Mouse (Mus musculus) v-Abl transformed pro-B cells (cell line): Measurements from ENCODE around the gene Olfr545.

Experiments
- in situ Hi-C, 2 experiments: fragments of 400-800 bp; cut with MboI; formaldehyde crosslinking; loops; one replicate each; pipeline ENCODE4 v1.15.1; 2025; ENCODE audit not compliant: unreplicated experiment in 2 of 2

Olfr545 gene

GRCm38 (mm10) chr7:102481579-102481978 is 17.8 kb downstream of the Olfr545 start, which contains the start of gene Olfr543:
Gene Olfr543 (minus strand): TSS chr7:102481679.
- in situ Hi-C loops, result no loop called here

DNA sequence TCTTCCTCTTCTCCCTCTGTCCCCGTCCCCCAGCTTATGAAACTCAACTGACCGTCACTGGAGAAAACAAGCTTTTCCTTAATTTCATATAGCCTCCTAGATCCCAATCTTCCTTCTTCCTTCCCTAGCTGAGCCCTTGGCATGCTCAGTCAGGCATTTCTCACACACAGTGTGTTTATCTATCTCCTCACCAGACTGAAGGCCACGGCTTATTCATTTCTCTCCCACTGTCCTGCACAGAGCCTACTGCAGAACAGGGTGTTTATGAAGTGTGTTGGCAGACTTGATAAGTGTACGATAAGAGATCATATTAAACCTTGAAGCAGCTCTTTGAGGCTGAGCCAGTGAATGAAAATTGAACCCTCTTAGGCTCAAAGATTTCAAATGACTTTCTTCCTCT is 18.6 kb downstream of the Olfr545 start:
- in situ Hi-C loops, result no loop called here

- in situ Hi-C loops, result no loop called here
Observed at GRCm38 (mm10) chr7:102479368-102480078, 19.9 kb downstream of the Olfr545 start.

DNA sequence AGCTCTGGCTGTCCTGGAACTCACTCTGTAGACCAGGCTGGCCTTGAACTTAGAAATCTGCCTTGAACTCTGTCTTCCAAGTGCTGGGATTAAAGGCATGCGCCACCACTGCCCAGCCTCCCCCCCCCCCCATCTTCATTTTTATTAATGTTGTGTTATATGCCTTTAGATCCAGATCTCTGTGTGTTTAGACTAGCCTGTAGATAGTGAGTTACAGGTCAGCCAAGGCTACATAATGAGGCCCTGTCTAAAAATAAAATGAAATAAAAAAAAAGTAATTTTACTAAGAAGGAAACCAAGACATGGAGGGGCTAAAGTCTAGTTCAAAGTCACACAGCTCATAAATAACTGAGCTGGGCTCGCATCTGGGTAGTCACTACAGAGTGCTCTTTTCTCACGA is 20.4 kb downstream of the Olfr545 start:
- in situ Hi-C loops, result no loop called here

- in situ Hi-C loops, result no loop called here
Observed at GRCm38 (mm10) chr7:102478425-102478824, 20.9 kb downstream of the Olfr545 start.

GRCm38 (mm10) chr7:102477377-102477776 is 22.0 kb downstream of the Olfr545 start:
- in situ Hi-C loops, result no loop called here

- in situ Hi-C loops, result no loop called here
Observed at GRCm38 (mm10) chr7:102476601-102477000, 22.8 kb downstream of the Olfr545 start.

DNA sequence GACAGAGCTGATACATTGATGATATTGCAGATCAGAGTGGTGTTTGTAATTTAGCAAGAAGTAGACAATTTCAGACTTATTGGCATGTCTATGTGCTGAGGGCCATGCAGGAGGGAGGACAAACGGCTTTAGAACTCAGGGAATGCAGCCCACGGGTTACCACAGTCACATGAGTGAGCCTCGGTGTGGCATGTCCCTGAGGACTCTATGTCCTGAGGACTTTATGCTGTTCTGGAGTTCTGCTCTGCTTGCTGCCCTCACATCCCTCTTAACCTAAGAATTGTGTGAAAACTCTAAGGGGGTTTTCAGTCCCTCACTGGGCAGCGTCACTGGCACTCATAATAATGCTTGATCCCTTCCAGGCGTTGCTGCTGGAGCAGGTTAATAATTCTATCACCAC is 26.7 kb downstream of the Olfr545 start:
- in situ Hi-C loops, result no loop called here

- in situ Hi-C loops, result no loop called here
Observed at GRCm38 (mm10) chr7:102467566-102467965, 31.8 kb downstream of the Olfr545 start.

DNA sequence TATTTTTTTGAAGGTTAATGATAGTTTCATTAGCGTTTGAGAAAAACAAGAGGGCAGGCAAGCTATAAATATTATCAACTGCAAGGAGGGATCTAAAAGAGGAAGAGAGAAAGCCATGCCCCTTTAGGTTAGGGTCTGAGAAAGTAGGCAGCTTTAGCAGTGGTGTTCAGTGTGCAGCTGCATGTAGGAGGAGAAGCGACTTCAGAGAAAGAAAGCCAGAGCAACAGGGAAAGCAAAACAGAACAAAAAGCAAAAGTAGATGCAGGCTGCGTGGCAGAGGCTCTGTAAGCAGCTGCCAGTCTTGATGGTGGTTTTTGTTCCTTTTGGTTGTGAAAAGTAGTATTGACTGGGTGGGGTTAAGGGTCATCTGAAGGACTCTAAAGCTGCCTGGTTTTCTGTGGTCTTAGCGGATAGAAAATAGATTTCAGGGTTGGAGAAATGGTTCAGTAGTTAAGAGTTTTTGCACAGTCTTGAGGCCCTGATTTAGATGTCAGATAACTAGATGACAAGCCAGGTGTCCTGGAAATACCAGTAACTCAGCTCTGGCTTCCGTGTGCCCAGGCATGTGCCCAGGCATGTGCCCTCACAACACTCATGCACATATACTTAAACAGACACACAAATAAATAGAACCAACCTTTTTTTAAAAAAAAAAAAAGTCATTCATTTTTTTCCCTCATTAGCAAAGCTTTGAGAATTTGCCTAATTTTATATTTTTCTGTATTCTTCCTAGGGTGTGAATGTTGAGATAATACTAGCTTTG is 40.6 kb downstream of the Olfr545 start:
- in situ Hi-C loops, result no loop called here

DNA sequence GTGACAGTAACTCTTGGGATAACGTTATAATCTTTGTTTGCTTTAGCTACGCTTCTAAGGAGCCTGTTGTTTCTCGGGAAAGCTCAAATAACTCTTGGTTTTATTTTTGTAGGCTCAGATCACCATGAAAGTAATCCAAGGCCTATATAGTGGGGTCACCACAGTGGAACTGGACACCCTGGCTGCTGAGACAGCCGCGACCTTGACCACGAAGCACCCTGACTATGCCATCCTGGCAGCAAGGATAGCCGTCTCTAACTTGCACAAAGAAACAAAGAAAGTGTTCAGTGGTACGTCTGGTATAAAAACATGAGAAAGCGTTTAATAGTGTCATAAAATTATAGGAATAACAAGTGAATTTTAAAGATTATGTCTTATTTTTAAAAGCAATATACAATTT is 52.9 kb downstream of the Olfr545 start:
- in situ Hi-C loops, result no loop called here

DNA sequence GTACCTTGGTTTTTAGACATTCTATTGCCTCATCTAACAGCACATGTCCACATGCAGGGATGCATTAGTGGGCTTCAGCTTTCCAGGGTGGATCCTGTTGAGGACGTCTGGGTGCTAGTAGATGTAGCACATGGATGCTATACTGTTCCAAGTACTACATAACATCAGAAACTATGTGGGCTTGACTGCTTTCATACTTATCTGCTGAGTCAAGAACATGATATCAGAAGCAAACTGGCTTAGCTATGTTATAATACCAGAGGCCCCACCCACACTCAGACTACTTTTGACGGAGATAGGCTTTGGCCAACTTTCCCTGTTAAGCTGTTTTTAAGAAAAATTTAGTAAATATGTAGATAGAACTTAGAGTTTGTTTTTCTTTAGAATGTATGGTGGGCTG is 55.1 kb downstream of the Olfr545 start:
- in situ Hi-C loops, result no loop called here

- in situ Hi-C loops, result no loop called here
Observed at GRCm38 (mm10) chr7:102442432-102442831, 56.9 kb downstream of the Olfr545 start.

GRCm38 (mm10) chr7:102441657-102442391 is 57.5 kb downstream of the Olfr545 start, which contains the start of gene Rrm1:
Gene Rrm1 (plus strand): TSS chr7:102441695.
- in situ Hi-C loops, result no loop called here
